Mouse (Mus musculus) cerebellum, adult 2 months (tissue): ENCODE data around the gene Gstk1. TPM values are rescaled to one million over a fixed set of nuclear protein-coding genes. Genes with fewer than 3 reads are reported as not detected.

Source experiments
- DNase-seq, 2 experiments: peaks; one replicate each; pipeline ENCODE4 v3.0.0; 2021
- H3K27ac ChIP-seq: fragments of 200-500 bp; 2 replicates; pipeline ENCODE4 v1.5.1; 2012; ENCODE audit warnings: low read length, control low read depth, inconsistent platforms; ENCODE audit not compliant: insufficient read depth
- H3K27me3 ChIP-seq: fragments of 200-500 bp; 2 replicates; pipeline ENCODE4 v1.6.1; 2012; ENCODE audit warnings: inconsistent platforms, mild to moderate bottlenecking, low read length, moderate library complexity; ENCODE audit not compliant: control insufficient read depth, insufficient read depth
- H3K4me1 ChIP-seq: fragments of 200-500 bp; 2 replicates; pipeline ENCODE4 v1.6.1; 2011; ENCODE audit warnings: low read length; ENCODE audit not compliant: control insufficient read depth, insufficient read depth
- H3K4me3 ChIP-seq: fragments of 200-500 bp; replicated peaks from 2 replicates; pipeline ENCODE3; 2011; ENCODE audit warnings: mild to moderate bottlenecking, low read depth, low read length, control low read depth; ENCODE audit not compliant: insufficient read depth
- CTCF ChIP-seq: fragments of 200-500 bp; IDR thresholded peaks from 2 replicates; pipeline ENCODE4 v1.5.1; 2011; ENCODE audit warnings: low read depth, mild to moderate bottlenecking, control low read depth, low read length, moderate library complexity, borderline replicate concordance; ENCODE audit not compliant: insufficient read depth
- POLR2A ChIP-seq: fragments of 200-500 bp; IDR thresholded peaks from 2 replicates; pipeline ENCODE4 v1.6.1; 2011; ENCODE audit warnings: low read length, control low read depth, borderline replicate concordance; ENCODE audit not compliant: insufficient read depth
- WGBS: fragments of 180-500 bp; shearing (Covaris S2); methylation state at CpG from one replicate; pipeline ENCODE4 v1.1.7; 2018; 5-methylcytosine and 5-hydroxymethylcytosine counted together
- polyA plus RNA-seq: library from polyadenylated mRNA; depleted of rRNA; stranded (reverse); fragments of >200 nt; gene quantifications from 2 replicates; pipeline ENCODE4 v1.2.3, GENCODE M21; 2012; rRNA removed

Gstk1 gene
- polyA plus RNA-seq = 28.8 and 30.5 TPM in 2 replicates

DNA sequence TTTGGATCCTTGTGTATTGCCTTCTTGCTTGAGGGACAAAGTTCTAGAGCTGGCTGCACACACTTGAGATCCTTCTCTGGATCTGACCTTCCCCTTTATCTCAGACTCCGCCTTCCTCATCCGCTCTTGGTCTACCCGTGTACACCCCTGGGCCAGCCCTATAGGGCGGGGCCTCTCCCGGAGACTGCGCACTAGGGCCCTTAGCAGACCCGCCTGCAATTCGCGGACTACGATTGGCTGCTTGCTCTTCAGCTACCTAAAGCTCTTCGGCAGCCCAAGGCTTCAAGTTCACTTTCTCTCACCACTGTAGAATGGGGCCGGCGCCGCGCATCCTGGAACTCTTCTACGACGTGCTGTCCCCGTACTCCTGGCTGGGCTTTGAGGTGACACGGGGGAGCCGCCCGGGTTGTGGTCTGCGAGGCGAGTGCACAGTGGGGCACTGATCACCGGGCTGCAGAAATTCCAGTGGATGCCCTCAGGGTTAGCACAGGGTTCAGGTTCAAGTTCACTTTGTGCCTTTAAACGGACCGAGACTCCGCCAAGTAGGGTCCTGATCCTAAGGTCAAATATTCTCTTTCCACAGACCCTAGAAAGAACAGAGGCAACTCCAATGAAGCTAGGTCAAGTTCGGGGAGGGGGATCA is at the start of gene Gstk1:
Gstk1 (plus strand) TSS at position 225 of the 643 bp plus-strand sequence.
- H3K4me1 ChIP-seq = no peaks in the 10 kb centered on the region
- no peak within 1 kb of the TSS for H3K27ac ChIP-seq
- peak within 1 kb of the TSS; percentile 64 for H3K4me3 ChIP-seq
- DNase-seq = peak; percentile 71 to 78
- TF ChIP-seq CTCF (no peak), POLR2A (peak; percentile 39; the same call in 1 of the 2 replicates)
- WGBS = 6% methylated on average over 28 of the region's 28 CpGs
- no peaks in the 10 kb centered on the region for H3K27me3 ChIP-seq

GRCm38 (mm10) chr6:42197710-42198109 is 48.0 kb upstream of the Gstk1 start:
- Histone ChIP-seq H3K4me3 (no peak overlapping the region), H3K27ac (no peak overlapping the region), H3K4me1 (no peaks in the 10 kb centered on the region), H3K27me3 (no peaks in the 10 kb centered on the region)
- 28% methylated on average over 3 of the region's 3 CpGs for WGBS
- TF ChIP-seq CTCF (no peak), POLR2A (no peak)
- DNase-seq = peak in 1 of 2 experiments; percentile 11

DNA sequence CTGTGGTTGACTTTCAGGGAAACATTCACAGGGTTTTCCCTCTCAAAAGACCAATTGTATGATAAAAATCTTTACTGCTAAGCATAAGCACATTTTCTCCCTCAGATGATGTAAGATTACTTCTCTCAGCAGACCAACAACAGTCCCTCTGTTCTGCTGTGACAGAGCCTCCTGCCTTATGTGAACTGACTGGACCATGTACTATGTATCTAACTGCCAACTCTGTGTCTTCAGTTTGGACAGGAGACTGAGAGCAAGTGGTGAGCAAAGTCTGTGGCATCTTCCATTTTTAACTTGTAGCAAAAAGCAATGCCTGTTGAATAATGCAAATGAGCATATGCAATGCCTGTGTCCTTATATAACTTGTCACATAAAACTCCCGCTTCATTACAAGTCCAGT is 46.2 kb upstream of the Gstk1 start:
- Histone ChIP-seq H3K4me3 (no peak overlapping the region), H3K27me3 (no peaks in the 10 kb centered on the region), H3K27ac (no peak overlapping the region), H3K4me1 (no peaks in the 10 kb centered on the region)
- TF ChIP-seq POLR2A (no peak), CTCF (no peak)
- WGBS = 62% methylated on average over 1 of the region's 1 CpGs
- no peak for DNase-seq

DNA sequence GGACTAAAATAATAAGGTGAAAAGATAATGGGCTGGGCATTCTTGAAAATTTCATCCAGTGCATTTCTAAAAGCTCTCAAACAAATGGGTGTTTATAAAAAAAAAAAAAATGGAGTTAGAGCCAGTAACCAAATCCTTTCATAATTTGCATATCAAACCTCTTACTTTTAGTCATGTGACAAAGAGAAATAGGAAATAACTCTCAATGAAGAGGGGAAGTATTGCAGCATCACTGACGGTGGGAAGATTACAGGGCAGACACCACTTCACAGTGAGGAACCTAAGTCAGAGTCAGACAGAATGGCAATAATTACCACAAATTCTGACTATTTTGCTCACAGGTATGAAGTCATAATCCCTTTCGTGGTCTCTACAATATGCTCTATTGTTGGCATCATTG is 30.7 kb upstream of the Gstk1 start, which contains the start of gene Tas2r144:
Tas2r144 (plus strand) TSS at position 301 of the 400 bp plus-strand sequence.
- 82% methylated on average over 2 of the region's 2 CpGs for WGBS

GRCm38 (mm10) chr6:42222286-42222685 is 23.4 kb upstream of the Gstk1 start:
- 14% methylated on average over 3 of the region's 3 CpGs for WGBS
- Histone ChIP-seq H3K27ac (no peak overlapping the region), H3K4me1 (no peaks in the 10 kb centered on the region), H3K4me3 (no peak overlapping the region), H3K27me3 (no peaks in the 10 kb centered on the region)
- TF ChIP-seq POLR2A = no peak
- TF ChIP-seq CTCF = no peak
- DNase-seq = peak; percentile 15 to 32

More for the DNA sequence above, 30.7 kb upstream of the Gstk1 start, which contains the start of gene Tas2r144:
- H3K27ac ChIP-seq = no peak within 1 kb of the TSS
- H3K4me3 ChIP-seq = no peak within 1 kb of the TSS
- H3K27me3 ChIP-seq = no peaks in the 10 kb centered on the region
- H3K4me1 ChIP-seq = no peaks in the 10 kb centered on the region
- no peak for DNase-seq
- TF ChIP-seq CTCF = no peak
- TF ChIP-seq POLR2A = no peak

GRCm38 (mm10) chr6:42225046-42225445 is 20.7 kb upstream of the Gstk1 start:
- H3K4me3 ChIP-seq = no peak overlapping the region
- 77% methylated on average over 4 of the region's 4 CpGs for WGBS
- H3K27ac ChIP-seq = no peak overlapping the region
- no peaks in the 10 kb centered on the region for H3K27me3 ChIP-seq
- no peaks in the 10 kb centered on the region for H3K4me1 ChIP-seq
- TF ChIP-seq CTCF = no peak
- no peak for TF ChIP-seq POLR2A
- no peak for DNase-seq

- Histone ChIP-seq H3K4me3 (no peak overlapping the region), H3K27me3 (no peaks in the 10 kb centered on the region), H3K4me1 (no peaks in the 10 kb centered on the region), H3K27ac (no peak overlapping the region)
- DNase-seq = peak; percentile 51 to 62
- peak; percentile 37; the same call in 1 of the 2 replicates for TF ChIP-seq CTCF
- no peak for TF ChIP-seq POLR2A
- WGBS = 26% methylated on average over 17 of the region's 17 CpGs
These were observed 18.3 kb upstream of the Gstk1 start for GRCm38 (mm10) chr6:42227240-42228101.
